Mouse (Mus musculus) ovary, adult 18-20 months (tissue): Measurements from ENCODE around the gene N4bp3.

ENCODE experiments used
- DNase-seq: peaks from one replicate; pipeline ENCODE4 v3.0.0; 2022; ENCODE audit warnings: low spot score, mixed read lengths

The N4bp3 gene

GRCm38 (mm10) chr11:51595459-51596083, 55.1 kb downstream of the N4bp3 start:
- DNase-seq: no peak

- DNase-seq: no peak
Measured at GRCm38 (mm10) chr11:51594715-51595350, 55.8 kb downstream of the N4bp3 start.

- DNase-seq: no peak
Measured at GRCm38 (mm10) chr11:51593849-51594248, 56.8 kb downstream of the N4bp3 start.

GRCm38 (mm10) chr11:51593368-51593767, 57.3 kb downstream of the N4bp3 start:
- DNase-seq: no peak
